Mouse (Mus musculus) thymus, postnatal 14 days (tissue): ENCODE measurements around the gene Timp3.

Experiments
- DNase-seq: peaks from one replicate; pipeline ENCODE4 v3.0.0; 2021

Timp3 gene

DNA sequence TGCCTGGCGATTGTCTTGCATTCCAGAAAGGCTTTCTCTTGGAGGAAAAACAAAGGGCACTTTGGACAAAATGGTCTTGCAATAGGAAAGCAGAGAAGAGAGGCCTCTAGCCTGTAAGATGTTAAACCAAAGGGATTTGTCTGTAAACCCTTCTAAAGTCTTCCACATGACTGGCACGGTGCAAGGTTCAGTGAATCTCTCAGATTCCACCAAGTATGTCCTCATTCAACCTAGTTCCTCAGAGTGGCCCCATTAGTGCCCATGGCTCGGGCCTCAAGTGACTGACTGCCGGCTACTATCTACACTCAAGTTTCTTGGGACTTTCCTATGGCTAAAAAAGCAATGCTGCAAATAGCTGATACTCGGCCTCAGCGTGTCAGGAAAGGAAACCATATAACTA is 1.8 kb upstream of the Timp3 start:
- DNase-seq = no peak

DNA sequence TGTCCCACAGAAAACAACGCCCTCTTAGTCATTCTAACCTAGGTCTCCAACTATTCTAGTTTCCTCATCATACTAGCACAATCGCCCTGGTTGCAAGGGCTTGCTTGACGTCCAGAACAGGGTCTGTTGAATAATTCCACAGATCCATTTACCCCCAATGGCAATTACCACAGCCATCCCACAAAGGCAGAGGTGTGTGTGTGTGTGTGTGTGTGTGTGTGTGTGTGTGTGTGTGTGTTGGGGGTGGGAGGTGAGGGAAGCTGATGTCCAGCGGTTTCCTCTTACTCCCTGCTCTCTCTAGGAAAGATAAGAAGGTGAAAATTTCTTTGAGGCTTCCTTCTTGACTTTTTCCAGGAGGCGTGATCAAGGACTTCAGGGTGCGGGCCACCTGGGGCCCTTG is 377 bp upstream of the Timp3 start:
- no peak for DNase-seq

DNA sequence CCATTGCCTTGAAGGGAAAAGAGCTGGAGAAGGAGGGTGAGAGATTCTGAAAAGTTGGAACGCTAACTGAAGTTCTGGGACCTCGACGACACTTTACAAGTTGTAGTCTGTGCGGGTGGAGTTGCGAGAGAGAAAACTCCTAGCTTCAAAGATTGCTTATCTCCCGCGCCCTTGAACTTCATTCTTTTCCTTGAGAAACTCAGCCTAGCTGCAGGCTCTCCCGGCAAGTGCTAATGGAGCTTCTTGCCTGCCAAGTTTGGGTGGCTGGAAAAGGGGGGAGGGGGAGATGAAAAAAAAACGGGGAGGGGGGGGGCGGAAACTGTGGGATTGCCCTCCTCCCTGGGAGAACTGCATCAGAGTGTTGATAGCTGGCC is 932 bp downstream of the Timp3 start:
- DNase-seq = no peak

DNA sequence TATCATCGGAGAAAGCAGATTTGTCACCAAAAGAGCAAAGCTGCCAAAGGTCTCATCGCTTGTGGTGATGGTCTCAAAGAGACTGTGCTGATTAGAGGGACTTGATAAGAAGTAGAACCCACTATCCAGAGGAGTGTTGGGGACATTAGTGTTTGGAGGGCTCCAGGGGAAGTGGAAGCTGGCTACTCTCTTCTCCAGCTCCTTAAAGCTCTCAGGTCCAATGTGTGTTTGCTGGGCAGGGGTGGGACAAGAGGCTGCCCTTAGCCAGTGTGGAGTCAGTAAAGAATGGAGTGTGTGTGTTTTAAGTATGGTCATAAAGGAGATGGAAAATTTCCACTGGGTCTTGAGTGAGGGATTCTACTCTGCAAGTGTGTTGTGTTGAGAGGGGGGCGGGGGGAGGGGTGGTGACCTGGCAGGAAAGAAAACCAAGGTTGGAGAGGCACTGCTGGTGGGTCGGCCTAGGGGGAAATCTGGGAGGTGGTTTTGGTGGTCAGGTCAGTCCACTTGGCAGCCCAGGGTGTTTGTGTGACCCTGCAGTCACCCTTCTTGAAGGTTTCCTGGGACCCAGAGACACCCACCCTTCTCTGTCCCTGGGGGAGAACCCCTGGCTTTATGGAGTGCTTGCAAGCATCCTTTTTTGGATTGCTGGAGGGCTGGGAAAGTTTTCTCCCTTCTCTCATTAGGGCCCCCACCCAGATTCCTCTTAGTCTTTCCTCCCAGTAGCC is 1.6 kb downstream of the Timp3 start:
- DNase-seq = no peak

DNA sequence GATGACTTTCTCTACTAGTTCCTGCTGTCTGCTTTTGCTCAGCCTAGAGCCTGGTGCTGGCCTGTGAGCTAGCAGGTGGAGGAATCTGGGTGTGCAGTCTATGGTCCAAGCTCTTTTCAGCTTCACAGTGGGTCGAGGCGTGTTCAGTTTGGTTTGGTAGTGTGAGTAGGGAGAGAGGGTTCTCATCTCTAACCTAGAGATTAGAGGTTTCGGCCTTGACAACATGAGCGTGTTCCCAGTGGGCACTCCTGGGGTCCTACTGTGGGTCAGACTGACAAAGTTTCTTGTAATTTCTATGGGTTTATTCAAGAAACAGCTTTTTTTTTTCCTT is 2.1 kb downstream of the Timp3 start:
- no peak for DNase-seq

DNA sequence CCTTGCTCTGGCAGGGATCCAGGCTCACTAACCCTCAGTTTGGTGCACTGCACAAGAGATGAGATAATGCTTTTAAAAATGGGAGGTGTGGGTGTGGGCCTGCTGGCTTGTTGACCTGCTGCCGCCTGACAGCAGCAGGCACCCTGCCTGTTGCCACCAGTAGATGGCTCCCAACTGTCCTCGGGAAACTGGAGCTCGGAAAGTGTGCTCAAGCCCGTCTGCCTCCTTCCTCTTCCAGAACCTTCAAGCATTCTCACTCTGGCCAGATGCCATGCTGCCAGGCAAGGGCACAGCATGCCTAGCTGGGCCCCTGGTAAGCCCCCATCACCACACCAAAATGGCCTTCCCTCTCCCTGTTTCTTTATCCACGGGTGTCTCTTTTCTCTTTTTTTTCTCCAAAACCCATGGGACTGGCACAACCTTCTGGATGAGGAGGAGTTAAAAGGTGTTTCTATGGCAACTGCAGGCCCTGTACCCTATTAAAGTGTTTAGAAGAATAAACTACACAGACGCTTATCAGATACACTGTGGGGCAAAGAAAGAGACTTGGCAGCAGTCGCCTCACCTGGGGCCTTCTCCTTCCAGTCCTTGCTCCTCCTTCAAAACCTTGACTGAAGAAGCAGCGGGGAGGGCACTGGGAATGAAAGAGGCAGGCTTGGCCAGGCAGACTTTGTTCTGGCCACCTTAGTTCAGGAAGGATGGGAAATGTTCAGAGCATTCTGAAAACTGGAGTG is 2.8 kb downstream of the Timp3 start:
- peak; percentile 27 for DNase-seq

DNA sequence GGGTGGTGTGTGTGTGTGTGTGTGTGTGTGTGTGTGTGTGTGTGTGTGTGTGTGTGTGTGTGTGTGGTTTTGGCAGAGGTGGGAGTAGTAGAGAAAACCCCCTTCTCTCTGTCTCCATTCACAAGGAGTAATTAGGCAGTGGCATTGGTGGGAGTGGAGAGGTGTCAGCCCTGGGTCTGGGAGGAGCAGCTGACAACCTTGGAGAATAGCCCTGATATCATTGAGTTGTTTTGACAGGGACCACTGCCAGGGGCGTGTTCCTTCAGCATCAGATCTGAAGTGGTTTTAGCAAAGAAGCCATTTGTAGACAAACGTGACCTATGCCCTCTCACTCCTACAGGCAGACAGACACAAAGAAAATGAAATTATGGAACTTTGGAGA is 3.3 kb downstream of the Timp3 start:
- no peak for DNase-seq

DNA sequence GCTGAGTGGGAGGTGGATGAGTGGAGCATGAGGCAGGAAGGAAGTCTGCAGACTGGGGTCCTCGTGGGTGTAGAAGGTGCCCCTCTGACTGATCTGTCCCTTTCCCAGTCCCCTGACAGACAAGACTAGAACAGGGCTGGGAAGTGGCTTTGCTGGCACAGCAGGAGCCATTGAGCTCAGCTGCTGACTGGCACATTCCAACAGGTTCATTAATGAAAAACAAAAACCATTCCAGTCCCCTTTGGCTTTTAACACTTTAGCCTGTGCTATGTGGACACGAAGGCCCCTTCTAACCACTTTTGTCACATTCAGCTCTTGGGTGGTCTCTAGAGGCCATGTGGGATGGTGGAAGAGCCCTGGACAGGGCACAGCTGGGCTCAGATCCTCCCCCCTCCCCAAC is 4.4 kb downstream of the Timp3 start:
- DNase-seq = no peak

DNA sequence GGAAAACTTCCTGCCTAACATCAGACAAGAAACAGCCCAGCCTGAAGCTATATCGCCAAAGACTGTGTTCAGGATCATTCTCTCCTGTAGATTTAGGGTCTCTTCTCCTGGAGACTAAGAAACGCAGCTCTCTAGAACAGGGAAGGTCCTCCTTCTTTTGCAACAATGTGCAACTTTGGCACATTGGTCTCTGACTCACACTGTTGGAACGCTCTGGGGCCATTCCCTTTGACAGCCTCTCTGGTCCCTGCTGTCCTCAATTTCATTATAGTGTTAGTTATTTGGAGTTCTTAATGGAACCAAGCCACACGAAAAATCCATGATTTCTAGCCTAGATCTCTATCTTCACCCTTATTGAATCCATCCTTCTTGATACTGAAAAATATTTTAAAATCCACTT is 7.1 kb downstream of the Timp3 start:
- DNase-seq = no peak

DNA sequence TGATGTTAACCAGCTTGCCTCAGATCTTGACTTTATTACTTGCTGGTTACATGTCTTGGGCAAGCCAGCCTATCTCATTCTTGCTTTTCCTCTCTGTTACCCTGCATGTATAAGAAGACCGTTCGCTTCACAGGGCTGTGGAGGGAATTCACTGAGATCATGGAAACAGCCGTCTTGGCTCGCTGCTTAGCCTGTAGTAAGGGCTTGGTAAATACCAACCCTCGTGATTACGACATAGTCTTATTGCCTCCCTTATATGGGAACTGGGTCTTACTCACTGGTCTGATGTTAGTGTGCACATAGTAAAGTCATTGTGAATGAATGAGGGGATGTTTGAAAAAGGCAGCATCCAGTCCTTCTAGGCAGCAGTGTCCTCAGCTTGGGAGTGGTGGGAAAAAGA is 10.4 kb downstream of the Timp3 start:
- no peak for DNase-seq

DNA sequence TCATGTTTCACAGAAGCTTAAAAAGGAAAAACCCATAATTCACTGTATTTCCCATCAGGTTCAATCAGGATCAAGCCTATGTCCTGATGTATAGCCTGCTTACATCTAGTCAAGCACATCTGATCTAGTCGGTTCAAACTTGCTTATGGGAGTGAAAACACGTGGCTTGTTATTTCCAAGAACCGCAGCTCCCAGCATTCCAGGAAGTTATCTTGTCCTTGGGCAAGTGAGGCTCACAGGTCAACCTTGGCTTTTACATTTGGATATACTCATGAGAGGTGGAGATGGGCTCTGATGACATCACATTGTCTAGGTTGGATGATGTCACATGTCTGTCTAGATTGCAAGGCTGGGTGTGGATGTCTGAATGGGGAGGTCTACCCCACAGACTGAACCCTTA is 12.8 kb downstream of the Timp3 start:
- DNase-seq = no peak

DNA sequence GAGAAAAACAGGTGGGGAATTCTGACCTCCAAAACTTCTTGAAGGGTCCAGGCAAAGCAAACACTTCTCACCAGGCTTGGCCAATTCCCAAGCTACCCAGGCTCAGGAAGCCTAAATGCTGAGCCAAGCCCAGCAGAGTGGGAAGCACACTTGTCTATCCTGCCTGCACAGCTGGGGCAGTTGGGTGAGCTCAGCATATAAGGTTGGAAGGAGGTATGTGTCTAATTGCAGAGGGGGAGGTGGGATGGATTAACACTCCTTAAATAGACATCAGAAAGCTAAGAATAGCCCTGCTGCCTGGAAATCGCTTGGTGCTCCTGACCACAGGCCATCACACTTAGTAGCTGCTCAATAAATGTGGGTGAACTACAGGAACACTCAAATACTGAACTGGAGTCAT is 13.3 kb downstream of the Timp3 start:
- no peak for DNase-seq

DNA sequence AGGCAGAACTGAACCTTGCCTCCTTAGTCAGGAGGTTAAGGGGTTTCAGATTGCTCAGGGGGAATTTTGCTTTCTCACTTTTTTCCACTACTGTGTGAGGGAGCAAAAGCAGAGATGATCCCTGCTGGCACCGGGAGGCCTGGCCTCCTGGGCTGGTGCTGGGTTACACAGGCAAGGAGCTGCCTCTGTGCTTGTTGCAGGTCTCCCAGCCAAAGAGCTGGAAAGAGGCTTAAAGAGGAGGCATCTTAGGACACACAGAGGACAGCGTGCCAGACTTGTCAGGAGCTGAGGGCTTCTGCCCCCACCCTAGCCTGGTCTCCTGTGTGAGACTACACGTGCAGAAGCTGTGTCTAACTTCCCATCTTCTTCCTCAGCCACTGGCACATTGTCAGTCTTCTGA is 15.3 kb downstream of the Timp3 start:
- DNase-seq = no peak

DNA sequence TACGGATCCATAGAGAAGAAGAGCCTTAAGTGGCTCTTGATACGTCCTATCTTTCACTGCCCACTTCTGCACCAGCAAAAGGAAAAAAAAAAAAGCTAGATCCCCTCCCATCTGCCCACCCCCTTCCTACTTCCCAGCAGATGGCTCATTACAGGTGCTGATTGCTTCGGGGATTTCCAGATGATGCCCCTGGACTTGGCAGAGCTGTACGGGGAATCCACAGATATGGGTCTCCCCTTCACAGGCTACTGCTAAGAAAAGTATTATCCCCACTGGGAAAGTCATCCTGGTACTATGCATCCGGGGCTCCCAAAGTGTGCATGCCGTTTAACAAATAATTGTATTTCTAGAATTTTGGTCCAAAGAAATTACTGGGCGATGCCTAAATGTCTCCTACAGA is 17.5 kb downstream of the Timp3 start:
- DNase-seq = no peak

DNA sequence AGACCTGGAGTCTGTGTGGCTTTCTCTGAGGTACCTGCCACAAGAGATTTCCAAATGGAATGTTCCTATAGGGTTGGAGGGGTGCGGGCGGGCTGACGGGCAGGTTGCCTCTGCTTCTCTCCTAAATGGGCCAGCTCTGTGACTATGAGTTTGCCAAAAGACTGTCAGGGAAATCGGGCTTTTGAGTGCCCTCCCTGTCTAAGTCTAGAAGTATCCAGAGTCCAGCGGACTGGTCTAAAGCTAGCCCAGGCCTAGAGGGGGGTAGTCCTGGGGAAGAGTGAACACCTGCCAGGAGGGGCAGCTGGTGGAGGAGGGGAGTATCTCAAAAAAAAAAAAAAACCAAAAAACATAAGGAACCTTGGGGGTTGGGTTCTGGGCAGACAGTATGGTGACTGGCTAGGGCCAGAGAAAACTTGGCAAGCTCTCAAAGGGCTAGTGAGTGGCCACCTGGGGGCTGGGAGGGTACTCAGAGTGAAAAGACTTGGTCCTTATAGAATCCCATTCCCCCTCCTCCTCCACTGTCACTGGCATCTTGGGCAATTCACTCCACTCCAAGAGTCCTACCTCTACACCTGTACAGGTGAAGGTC is 18.5 kb downstream of the Timp3 start:
- DNase-seq = no peak

DNA sequence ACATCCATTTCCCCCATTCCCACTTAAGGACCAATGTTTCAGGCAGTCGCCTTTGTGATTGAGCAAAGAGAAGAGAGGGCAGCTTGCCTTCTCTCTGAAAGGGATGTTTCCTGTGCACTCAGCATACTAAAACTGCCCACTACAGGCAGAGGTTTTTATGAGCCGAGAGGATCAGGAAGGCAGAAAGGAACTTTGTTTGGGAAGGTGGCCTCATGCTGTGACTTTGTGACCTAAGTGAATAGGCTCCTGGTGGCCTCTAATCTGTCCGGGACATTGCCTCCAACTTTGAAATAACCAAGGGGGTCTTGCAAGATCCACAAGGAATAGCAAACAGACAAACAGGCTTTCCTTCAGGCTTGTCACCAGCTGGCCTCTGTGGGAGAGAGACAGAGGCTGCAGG is 19.4 kb downstream of the Timp3 start:
- no peak for DNase-seq

DNA sequence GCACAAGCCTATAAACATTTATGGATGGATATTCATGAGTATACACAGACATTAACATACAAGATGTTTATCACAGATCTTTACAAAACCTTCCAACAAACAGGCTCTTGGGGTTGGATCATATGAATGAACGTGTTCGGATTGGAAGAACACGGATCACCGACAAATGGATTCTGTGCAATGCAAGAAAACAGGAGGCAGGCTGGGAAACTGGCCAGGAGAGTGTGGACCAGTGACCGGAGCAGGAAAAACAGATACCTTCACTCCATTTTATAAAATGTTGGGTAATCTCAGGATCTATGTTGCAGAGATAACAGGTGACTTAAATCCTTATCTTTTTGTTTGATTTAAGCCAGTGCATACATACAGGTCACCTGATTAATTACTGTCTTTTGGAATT is 20.0 kb downstream of the Timp3 start:
- DNase-seq = no peak

DNA sequence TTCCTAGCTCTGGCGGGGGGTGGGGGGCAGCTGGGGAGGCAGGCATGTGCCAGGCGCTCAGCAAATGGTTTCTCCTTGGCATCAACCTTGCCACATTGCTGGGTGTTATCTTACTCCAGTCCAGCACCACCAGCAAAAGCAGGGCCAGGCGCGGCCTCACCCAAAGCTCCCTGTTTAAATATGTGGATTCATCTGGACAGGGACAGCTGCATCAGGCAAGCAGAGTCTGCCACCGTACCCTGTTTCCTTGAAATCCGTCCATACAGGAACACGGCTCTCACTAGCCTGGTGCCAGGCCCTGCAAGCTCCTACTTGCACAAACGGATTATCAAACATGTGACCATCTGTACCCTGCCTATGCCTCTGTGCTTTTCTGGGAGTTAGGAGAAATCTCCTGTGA is 21.0 kb downstream of the Timp3 start:
- DNase-seq = no peak

DNA sequence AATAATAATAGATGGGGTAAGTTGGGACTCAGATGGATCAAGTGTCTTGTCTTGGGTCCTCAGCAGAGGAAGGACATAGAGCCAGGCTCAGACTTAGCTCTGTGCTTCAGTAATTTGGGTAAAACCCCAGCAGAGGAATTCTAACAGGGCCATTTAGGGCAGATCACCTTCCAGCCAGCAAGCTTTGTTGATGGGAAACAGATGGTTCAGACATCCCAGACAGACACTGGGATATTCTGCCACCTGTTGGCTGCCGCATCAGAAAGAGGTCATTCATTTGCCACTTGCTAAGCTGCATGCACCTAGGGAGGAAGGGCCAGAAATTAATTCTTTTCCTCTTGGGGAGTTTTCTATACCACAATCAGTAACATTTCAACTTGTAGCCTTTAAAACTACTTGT is 21.8 kb downstream of the Timp3 start:
- no peak for DNase-seq

DNA sequence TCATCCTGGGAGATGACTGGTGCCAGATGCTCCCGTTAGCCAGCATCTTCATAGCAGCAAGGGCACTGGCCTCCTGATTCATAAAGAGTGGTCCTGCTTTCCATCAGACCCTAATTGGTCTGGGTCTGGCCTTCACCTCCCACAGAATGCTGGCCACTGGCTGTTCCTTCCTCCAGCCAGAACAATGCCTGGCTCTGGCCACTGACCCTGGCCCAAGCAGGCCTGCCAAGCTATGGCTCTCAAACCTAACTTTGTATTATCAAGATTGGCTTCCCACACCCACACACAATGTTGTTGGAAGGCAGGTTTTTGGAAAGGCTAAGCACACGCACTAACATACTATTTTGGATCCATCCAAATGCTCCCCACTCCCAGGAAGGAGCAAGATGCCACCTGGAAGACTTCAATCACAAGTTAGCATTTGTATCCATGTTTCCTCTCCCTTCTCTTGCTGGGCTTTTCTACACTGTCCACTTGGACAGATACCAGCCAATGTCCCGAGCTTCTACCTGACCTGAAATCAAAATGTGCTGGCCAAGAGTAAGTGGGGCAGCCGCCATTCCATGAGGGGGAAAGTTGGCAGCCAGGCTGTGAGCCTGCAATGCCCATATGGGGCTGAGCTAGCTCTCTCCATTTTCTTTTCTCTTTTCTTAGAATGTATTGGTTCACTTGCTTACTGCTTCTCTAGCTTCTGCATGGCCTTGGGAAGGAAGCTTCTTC is 23.3 kb downstream of the Timp3 start:
- no peak for DNase-seq

DNA sequence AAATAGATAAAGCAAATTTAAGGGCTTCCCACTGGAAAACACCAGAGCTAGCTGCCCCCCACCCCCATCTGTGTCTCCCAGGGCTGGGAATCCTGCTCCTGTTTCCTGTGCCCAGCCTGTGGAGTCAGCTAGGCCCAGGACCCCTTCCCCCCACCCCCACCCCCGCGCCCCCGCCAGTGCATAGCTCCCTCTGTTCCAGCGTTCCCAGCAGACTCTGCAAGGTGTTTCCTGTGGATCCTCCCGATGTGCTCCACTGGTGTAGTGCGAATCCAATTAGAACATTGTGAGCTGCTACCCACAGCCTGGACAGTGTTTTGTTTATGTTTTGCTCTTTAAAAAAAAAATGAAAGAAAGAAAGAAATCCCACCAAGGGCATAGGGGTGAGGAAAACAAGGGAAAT is 25.1 kb downstream of the Timp3 start:
- no peak for DNase-seq

DNA sequence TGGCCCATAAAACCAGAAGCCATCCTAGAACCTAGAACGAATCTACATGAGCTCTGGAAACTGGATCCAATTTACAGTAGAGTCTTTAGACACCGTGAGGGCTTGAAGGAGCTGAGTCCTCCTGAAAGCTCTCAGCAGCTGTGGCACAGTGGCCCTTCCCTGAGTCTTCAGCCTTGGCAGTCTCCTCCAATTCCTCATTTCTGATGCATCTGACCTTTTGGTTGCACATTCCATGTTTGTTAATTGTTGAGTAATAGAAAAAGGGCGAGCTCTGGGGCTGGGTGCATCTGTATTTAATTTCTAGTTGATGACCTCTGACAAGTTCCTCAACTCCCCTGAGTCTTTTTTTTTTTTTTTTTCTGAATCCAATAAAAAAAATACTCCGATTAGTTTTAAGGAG is 28.0 kb downstream of the Timp3 start:
- no peak for DNase-seq

DNA sequence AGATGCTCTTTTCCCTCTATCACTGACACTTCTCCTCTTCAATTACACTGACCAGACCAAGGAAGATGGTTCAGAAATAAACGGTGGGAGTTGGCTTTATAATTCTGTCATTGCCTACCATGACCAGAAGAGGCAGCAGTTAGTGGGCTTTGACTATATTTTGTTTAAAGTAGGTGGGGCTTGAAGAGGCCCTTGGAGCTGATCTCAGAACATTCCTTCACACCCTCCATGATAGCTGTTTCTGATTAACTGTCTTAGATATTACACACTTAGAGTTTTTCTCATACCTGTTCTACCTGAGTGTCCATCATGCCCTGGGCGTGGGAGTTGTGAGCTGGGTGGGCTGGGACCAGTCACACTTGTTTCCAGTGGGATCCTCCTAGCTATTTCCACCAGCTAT is 28.5 kb downstream of the Timp3 start:
- no peak for DNase-seq

DNA sequence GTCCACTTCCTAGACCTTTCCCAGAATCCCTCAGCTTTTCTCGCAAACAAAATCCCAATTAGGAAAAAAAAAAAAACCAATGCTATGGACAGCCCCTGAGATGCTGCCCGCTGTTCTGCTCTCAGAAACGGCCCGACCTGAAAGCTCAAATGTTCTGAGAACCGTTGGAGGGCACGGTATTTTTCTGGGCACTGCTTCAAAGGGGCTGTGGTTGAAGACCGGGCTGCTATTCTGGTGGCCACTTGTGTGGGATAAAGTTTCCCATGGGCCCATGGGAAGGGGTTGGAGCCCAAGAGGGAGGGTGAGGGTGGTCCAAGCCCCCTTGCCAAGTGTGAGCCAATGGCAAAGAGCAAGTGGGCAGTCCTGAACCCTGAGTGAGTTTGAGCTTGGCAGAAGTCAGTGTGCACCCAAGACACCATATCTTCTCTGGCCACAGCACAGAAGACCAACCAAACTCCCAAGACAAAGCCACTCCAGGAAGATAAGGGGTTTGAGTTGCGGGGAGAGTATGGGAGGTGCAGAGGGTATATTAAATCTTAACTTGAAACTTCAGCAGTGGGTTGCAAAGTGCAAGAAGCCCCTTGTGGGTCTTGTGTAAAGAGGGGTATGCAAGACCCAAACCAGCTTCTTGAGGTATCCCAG is 29.2 kb downstream of the Timp3 start:
- DNase-seq = no peak
